Mouse (Mus musculus) liver, embryonic 14.5 days (tissue): ENCODE results near the gene Atp8a1. TPM values are rescaled to one million over a fixed set of nuclear protein-coding genes. Genes with fewer than 3 reads are reported as not detected.
"Not testable (repeated sequence)": the region's sequence is repeated elsewhere in the genome, so short reads cannot be mapped to it uniquely, and the experiment has no call there.

Source experiments
- ATAC-seq: fragments of 200-750 bp; cut with Nextera tagmentation; 2 replicates; pipeline ENCODE4 v1.8.0; 2017; ENCODE audit warnings: moderate number of reproducible peaks, mild to moderate bottlenecking, moderate library complexity; ENCODE audit not compliant: insufficient read depth
- DNase-seq, 3 experiments: peaks; one replicate each; pipeline ENCODE4 v3.0.0-alpha.2; 2012 to 2013; ENCODE audit warnings: low read depth in 3 of 3, low spot score in 3 of 3
- H3K27ac ChIP-seq: fragments of 300-500 bp; sonication (generic); 2 replicates; pipeline ENCODE4 v1.5.1; 2014; ENCODE audit warnings: moderate library complexity, mild to moderate bottlenecking, control low read depth, inconsistent platforms
- H3K27me3 ChIP-seq: fragments of 300-500 bp; sonication (generic); 2 replicates; pipeline ENCODE4 v1.6.1; 2014; ENCODE audit warnings: mild to moderate bottlenecking, low read length, moderate library complexity; ENCODE audit not compliant: control insufficient read depth, insufficient read depth
- H3K36me3 ChIP-seq: fragments of 300-500 bp; sonication (generic); replicated peaks from 2 replicates; pipeline ENCODE4 v1.6.1; 2014; ENCODE audit warnings: low read depth; ENCODE audit not compliant: control insufficient read depth, insufficient read depth
- H3K4me1 ChIP-seq, 2 experiments: fragments of 200-500 bp in 1 of 2; fragments of 300-500 bp in 1 of 2; sonication (generic) in 1 of 2; replicated peaks; 2 replicates each; pipeline ENCODE4 v1.6.1; 2012 to 2014; ENCODE audit warnings: antibody characterized with exemption in 1 of 2, inconsistent platforms in 1 of 2, low read length in 1 of 2; ENCODE audit not compliant: control insufficient read depth in 2 of 2, insufficient read depth in 2 of 2
- H3K4me2 ChIP-seq: fragments of 300-500 bp; sonication (generic); 2 replicates; pipeline ENCODE4 v1.6.1; 2014; ENCODE audit warnings: low read depth, mild to moderate bottlenecking, control low read depth, moderate library complexity
- H3K4me3 ChIP-seq, 2 experiments: fragments of 200-500 bp in 1 of 2; fragments of 300-500 bp in 1 of 2; sonication (generic) in 1 of 2; 2 replicates each; pipeline ENCODE4 v1.5.1; 2012 to 2014; ENCODE audit warnings: low read depth in 2 of 2, low read length in 2 of 2, mild to moderate bottlenecking in 2 of 2, control low read depth in 1 of 2, inconsistent platforms in 1 of 2, moderate library complexity in 1 of 2; ENCODE audit not compliant: insufficient read depth in 1 of 2
- H3K9ac ChIP-seq: fragments of 300-500 bp; sonication (generic); replicated peaks from 2 replicates; pipeline ENCODE4 v1.6.1; 2014; ENCODE audit warnings: mild to moderate bottlenecking, control low read depth, moderate library complexity
- H3K9me3 ChIP-seq: fragments of 300-500 bp; sonication (generic); 2 replicates; pipeline ENCODE4 v1.6.1; 2016; ENCODE audit warnings: low read length, mixed read lengths; ENCODE audit not compliant: control insufficient read depth
- CTCF ChIP-seq: IDR thresholded peaks from 2 replicates; pipeline ENCODE4 v1.5.1; 2016; ENCODE audit warnings: antibody characterized with exemption, low read depth, control low read depth
- EP300 ChIP-seq: IDR thresholded peaks from 2 replicates; pipeline ENCODE4 v1.6.1; 2016; ENCODE audit warnings: antibody characterized with exemption, low read depth
- WGBS: fragments of 180-500 bp; shearing (Covaris S2); extraction: QIAGEN DNeasy Blood & Tissue Kit; methylation state at CpG from one replicate; pipeline ENCODE4 v1.1.7; 2014; ENCODE audit not compliant: insufficient replicate concordance; 5-methylcytosine and 5-hydroxymethylcytosine counted together
- polyA plus RNA-seq, 2 experiments: library from polyadenylated mRNA; depleted of rRNA in 1 of 2; stranded (reverse) in 1 of 2; unstranded in 1 of 2; fragments of >200 nt; fragmentation: Nextera tagmentation in 1 of 2; extraction: Ambion mirVana in 1 of 2; gene quantifications; 2 replicates each; pipeline versions ENCODE4 v1.2.1 to v1.2.3; 2012 to 2014

The Atp8a1 gene
- polyA plus RNA-seq, 2 experiments, result 21.0 to 42.5 TPM

- no peak overlapping the region for H3K4me3 ChIP-seq
- ATAC-seq (peak; percentile 55; the same call in 1 of the 2 replicates), DNase-seq (no peak)
- no peak overlapping the region for H3K27ac ChIP-seq
- peaks cover 31 to 46% of the 10 kb centered on the region in 2 experiments for H3K4me1 ChIP-seq
- H3K4me2 ChIP-seq, result peak overlapping the region; percentile 54
- WGBS, result 22% methylated on average over 8 of the region's 8 CpGs
- no peaks in the 10 kb centered on the region for H3K36me3 ChIP-seq
- H3K27me3 ChIP-seq, result no peaks in the 10 kb centered on the region
- TF ChIP-seq EP300, result no peak
- TF ChIP-seq CTCF, result no peak
- no peak overlapping the region for H3K9ac ChIP-seq
- no peaks in the 10 kb centered on the region for H3K9me3 ChIP-seq
Observed at GRCm38 (mm10) chr5:67821987-67822401, 25.2 kb downstream of the Atp8a1 start.

GRCm38 (mm10) chr5:67821185-67821584, 26.0 kb downstream of the Atp8a1 start:
- Histone ChIP-seq H3K27ac (peak overlapping the region; percentile 44), H3K4me3 (no peak overlapping the region), H3K27me3 (no peaks in the 10 kb centered on the region), H3K9ac (peak overlapping the region; percentile 15), H3K36me3 (no peaks in the 10 kb centered on the region), H3K4me1 (peaks cover 36 to 48% of the 10 kb centered on the region in 2 experiments), H3K9me3 (no peaks in the 10 kb centered on the region), H3K4me2 (peak overlapping the region; percentile 54)
- TF ChIP-seq CTCF, result no peak
- no peak for TF ChIP-seq EP300
- ATAC-seq (peak; percentile 17), DNase-seq (no peak)
- WGBS, result 33% methylated on average over 2 of the region's 2 CpGs

- H3K9me3 ChIP-seq, result no peaks in the 10 kb centered on the region
- no peaks in the 10 kb centered on the region for H3K36me3 ChIP-seq
- DNase-seq, result no peak
- H3K4me2 ChIP-seq, result no peak overlapping the region
- no peak overlapping the region for H3K9ac ChIP-seq
- no peaks in the 10 kb centered on the region for H3K27me3 ChIP-seq
- TF ChIP-seq EP300 (no peak), CTCF (no peak)
- WGBS, result 81% methylated on average over 5 of the region's 5 CpGs
- ATAC-seq, result no peak
- no peak overlapping the region for H3K4me3 ChIP-seq
- H3K27ac ChIP-seq, result no peak overlapping the region
- peaks cover 39 to 47% of the 10 kb centered on the region in 2 experiments for H3K4me1 ChIP-seq
Observed at GRCm38 (mm10) chr5:67819451-67819850, 27.8 kb downstream of the Atp8a1 start.

GRCm38 (mm10) chr5:67815572-67816325, 31.5 kb downstream of the Atp8a1 start:
- ATAC-seq (peak; percentile 87), DNase-seq (peak; percentile 75 to 83 (median 81))
- Histone ChIP-seq H3K36me3 (peaks cover 14% of the 10 kb centered on the region), H3K4me3 (peak overlapping the region; percentile 78 to 89), H3K4me2 (peak overlapping the region; percentile 72), H3K4me1 (peaks cover 21 to 33% of the 10 kb centered on the region in 2 experiments), H3K27ac (peak overlapping the region; percentile 96), H3K9ac (peak overlapping the region; percentile 89), H3K9me3 (no peaks in the 10 kb centered on the region), H3K27me3 (no peaks in the 10 kb centered on the region)
- 10% methylated on average over 16 of the region's 16 CpGs for WGBS
- peak; percentile 88 for TF ChIP-seq EP300
- TF ChIP-seq CTCF, result no peak

- not testable (repeated sequence) for H3K9me3 ChIP-seq, DNase-seq, H3K27me3 ChIP-seq, ATAC-seq
- Histone ChIP-seq H3K4me2 (peak overlapping the region; percentile 72), H3K4me3 (peak overlapping the region; percentile 78 to 91), H3K4me1 (peaks cover 17 to 30% of the 10 kb centered on the region in 2 experiments), H3K27ac (peak overlapping the region; percentile 96), H3K9ac (peak overlapping the region; percentile 89), H3K36me3 (peaks cover 19% of the 10 kb centered on the region)
- WGBS, result 14% methylated on average over 4 of the region's 8 CpGs
Observed at GRCm38 (mm10) chr5:67815060-67815459, 32.2 kb downstream of the Atp8a1 start.
